Mouse (Mus musculus) cerebellum, adult 11 months (tissue): ENCODE measurements around the gene Bpifb1.
A peak's percentile ranks its signal among the peaks of the same experiment; 100 is the strongest.
"Not testable (repeated sequence)": the region's sequence is repeated elsewhere in the genome, so short reads cannot be mapped to it uniquely, and the experiment has no call there.

Experiments
- DNase-seq: peaks from one replicate; pipeline ENCODE4 v3.0.0; 2022

Gene Bpifb1

DNA sequence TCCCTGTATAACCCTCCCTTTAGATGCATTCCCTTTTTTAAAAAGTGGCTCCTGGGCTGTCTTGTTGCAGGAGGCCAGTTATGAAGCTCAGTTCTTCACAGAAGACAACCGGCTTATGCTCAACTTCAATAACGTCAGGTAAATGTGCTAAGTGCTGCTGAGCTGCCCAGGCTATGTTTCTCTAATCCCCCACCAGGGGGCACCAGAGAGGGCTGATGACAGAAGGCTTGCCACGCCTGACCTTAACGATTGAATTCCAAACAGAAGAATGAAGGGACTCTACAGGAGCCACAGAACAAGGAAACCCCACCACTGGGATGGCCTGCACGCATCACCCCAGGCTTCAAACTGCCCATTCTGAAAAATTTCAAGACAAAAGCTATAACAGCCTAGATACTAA is 24.6 kb downstream of the Bpifb1 start:
- peak; percentile 62 for DNase-seq

GRCm38 (mm10) chr2:154219950-154220349 is 29.3 kb downstream of the Bpifb1 start:
- DNase-seq, result no peak

DNA sequence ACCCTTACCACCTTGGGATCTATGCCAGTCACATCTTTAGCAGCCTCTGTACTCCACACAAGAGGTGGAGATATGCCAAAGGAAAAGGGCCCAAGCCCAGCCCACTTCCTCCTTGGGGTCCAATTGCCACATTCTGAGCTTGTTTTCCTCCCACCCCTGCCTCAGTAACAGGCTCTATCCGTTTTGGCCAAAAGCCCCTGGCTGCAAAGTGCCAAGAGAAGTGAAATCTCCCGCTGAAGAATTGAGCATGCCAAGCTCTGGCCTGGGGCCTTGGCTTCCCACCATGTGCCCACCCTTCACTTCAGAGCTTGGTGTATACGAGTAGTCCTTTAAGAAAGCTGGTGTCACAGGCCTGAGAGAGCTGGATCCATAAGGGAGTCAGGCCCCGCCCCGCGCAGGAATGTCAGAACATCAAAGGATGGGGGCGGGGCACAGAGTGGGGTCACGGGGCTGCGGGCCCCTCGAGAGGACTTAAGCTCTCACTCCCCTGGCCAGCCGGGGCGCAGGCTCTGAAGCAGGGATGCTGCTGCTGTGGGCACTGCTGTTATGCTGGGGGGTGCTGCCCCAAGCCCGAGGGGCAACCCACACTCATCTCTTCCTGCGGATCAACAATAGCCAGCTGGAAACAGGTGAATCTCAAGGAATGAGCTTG is 32.8 kb downstream of the Bpifb1 start, which contains the start of gene Bpifb5:
Bpifb5 (plus strand) TSS at position 478 of the 652 bp plus-strand sequence.
- DNase-seq, result no peak

DNA sequence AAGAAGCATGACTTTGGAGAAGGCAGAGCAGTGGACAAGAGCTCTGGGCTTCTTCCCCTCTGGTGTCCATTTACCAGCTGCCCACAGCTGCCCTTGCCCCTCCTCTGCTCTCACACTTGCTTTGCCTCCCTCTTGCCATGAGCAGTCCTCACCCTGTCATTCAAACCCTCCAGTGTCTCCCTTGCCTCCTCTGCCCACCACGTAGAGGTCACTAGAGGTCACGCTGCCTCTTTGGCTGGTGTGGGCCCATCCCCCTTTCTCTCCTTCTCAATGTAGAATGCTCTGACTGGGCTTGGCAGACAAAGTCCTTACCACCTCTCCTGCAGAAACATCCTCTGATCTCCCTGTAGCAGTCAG is 33.3 kb downstream of the Bpifb1 start:
- no peak for DNase-seq

GRCm38 (mm10) chr2:154226991-154227390 is 36.4 kb downstream of the Bpifb1 start:
- peak; percentile 6 for DNase-seq

DNA sequence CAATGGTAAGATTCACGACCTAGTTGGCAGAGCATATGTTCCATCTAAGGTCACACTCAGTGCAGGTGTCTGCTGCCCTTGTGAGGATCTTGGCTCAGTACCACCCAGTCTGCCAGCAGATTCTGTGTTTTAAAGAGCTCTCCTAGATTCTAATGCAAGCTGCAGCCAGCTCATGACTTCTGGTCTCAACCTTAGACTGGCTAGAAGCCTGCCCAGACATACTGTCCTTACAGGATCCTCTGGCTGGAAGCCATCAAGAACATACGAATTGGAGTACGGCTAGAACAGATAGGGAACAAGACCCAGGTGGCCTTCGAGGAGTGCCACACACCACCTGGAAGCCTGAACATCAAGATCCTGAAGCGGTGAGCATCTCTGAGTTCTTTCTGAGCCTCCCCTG is 37.2 kb downstream of the Bpifb1 start:
- DNase-seq, result peak; percentile 14

DNA sequence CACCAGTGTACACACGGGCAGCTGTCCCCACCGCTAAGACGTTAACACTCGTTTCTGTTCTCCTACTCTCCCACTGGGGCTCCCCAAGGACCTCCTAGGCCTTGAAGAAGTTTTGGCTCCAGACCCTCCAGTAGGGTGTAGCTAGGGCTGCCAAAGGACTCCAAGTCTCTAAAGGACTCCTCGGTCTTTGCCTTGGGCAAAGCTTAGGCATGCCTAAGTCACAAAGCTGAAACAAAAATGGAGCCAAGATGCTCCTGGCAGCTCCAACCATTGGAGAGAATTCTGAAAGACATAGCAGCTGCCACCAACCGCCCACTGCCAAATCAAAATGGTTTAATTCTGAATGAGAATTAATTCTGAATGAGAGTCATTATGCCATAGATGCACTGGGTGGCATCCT is 42.8 kb downstream of the Bpifb1 start:
- DNase-seq, result no peak

DNA sequence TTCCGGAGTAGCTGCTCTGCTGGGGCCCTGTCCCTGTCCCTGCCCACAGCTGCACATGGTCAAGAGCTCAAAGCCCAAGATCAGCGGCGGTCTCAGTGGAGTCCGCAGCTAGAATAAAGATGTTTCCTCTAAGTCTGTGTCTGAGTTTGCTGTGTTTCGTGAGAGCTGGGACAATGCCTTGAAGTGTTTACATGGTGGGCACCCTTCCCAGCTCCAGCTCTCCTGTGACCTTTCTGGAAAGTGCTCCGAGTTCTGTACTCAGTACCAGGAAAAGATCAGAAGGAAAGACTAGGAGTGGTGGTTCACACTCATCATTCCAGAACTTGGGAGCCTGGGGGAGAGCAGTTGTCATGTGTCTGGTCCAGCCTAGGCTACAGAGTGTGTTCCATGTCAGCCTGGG is 50.2 kb downstream of the Bpifb1 start:
- no peak for DNase-seq

GRCm38 (mm10) chr2:154242726-154243125 is 52.1 kb downstream of the Bpifb1 start:
- not testable (repeated sequence) for DNase-seq

DNA sequence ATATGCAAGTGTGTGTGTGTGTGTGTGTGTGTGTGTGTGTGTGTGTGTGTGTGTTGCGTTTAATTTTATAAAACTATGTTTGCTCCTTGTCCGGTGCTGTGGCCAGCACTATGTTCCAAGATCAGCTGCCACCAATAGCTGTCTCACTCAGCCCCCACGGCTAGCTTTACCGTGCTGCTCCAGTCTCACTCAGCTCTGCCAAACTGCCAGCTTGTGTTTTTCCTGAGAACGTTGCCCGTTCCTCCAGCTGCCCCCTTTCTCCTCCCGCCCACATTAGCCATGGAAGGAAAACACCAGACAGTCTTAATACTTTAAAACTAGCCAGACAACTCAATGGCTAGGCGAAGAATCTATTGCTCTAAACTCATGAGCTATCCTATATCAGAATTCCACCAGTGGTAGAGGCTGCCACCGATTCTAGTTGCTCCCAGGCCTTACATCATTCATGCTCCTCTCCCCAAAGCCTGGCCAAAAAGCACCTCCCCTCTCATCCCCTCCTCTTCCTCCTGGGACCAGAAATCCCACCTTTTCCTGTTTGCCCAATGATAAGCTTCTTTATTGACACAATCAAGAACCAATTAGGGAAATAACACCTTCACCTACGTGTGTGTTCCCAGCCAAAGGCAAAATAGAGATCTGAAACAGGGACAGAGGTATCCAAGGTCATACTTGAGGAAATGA is 52.9 kb downstream of the Bpifb1 start:
- no peak for DNase-seq

DNA sequence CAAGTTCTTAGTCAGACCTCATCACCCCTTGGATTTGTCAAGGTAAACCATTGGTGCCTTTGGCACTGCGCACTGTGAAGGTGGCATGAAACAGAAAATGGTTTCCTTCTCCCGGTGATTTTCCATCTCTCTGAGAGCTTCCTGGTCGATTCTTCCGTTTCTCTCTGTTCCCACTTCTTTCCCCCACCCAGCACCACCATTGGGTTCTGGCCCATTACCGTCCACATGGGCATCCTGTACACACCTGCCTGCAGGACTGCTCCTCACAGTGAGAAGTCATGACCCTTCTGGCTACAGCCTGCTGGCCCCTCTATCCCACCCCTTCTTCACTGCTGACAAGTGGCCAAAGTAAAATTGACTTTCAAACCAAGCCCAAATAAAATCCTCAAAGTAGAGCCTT is 54.7 kb downstream of the Bpifb1 start:
- no peak for DNase-seq

GRCm38 (mm10) chr2:154255254-154255653 is 64.6 kb downstream of the Bpifb1 start:
- DNase-seq, result not testable (repeated sequence)

DNA sequence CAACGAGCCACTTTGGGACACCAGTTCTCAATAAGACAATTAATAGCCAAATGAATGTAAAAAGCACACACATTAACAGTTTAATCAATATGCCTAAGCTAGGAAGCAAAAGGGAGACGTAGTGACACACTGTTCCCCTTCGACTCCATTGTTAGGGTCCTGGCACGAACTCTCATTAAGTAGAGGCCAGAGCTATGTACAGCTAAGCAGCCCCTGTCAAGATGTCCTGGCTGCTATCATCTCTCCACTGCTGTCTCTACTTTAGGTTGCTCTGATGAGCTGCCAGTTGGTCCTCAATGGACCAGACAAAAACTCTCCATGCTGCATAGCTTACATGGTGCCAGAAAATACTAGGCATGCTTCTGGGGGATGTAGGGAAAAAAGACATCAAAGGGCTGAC is 65.2 kb downstream of the Bpifb1 start:
- no peak for DNase-seq

GRCm38 (mm10) chr2:154257554-154257953 is 66.9 kb downstream of the Bpifb1 start, which contains the start of gene Bpifb9a:
Gene Bpifb9a, plus strand, starts transcription at chr2:154257854.
- not testable (repeated sequence) for DNase-seq

GRCm38 (mm10) chr2:154264397-154264796 is 73.8 kb downstream of the Bpifb1 start:
- DNase-seq, result not testable (repeated sequence)
